Mouse (Mus musculus) brain, embryonic 14.5 days (tissue): ENCODE data around the gene Sgtb. TPM values are rescaled to one million over a fixed set of nuclear protein-coding genes. Genes with fewer than 3 reads are reported as not detected.

Experiments used
- DNase-seq: peaks from one replicate; pipeline ENCODE4 v3.0.0-alpha.2; 2011; ENCODE audit warnings: low read depth
- CTCF ChIP-seq: fragments of 200-500 bp; IDR thresholded peaks from 2 replicates; pipeline ENCODE4 v1.5.1; 2012; ENCODE audit warnings: inconsistent platforms, mild to moderate bottlenecking, moderate library complexity, borderline replicate concordance; ENCODE audit not compliant: insufficient read depth, insufficient read length; ENCODE audit errors: extremely low read depth
- POLR2A ChIP-seq: fragments of 200-500 bp; IDR thresholded peaks from 2 replicates; pipeline ENCODE4 v1.6.1; 2012; ENCODE audit warnings: mild to moderate bottlenecking, inconsistent platforms, borderline replicate concordance; ENCODE audit not compliant: poor library complexity, insufficient read depth, insufficient read length, severe bottlenecking; ENCODE audit errors: extremely low read depth
- polyA plus RNA-seq: library from polyadenylated mRNA; depleted of rRNA; stranded (reverse); fragments of >200 nt; gene quantifications from 2 replicates; pipeline ENCODE4 v1.2.3, GENCODE M21; 2012

Sgtb gene
- polyA plus RNA-seq, 1 experiment = 23.7 TPM

DNA sequence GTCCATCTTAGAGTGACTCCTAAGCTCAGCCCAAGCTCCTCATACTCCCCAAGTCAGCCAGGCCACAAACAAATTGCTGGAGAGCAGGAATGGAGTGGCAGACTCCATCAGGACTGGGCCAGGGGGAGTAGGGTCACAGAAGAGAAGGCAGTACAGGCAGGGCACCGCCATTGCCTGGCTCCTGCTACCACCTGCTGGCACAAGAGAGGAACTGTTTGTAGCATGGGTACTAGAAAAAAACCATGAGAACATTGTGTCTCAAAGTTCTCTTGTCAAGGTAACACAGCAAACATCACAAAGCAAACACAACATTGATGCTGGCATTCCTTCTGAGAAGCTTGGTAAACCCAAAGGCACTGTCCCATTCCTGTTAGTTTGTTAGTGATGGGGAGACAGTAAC, 20.2 kb upstream of the Sgtb start:
- TF ChIP-seq CTCF = peak; percentile 78
- no peak for TF ChIP-seq POLR2A

DNA sequence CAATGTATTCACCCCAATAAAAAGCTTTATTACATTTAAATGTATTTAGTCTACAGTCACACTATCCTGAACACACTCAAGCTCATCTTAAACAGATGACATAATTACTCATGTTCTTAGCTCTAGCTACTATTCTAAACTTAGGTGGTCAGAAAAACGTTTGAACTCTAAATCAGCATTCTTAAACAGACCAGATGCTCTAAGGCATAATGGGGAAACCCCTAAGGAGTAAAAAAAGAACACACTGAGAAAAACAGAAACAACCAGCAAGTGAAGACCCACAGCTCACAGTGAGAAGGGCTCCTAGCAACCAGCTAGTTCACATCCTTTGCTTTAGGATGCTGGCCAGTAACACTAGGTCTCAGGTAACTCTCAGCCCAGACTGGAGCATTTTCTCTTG, 17.8 kb upstream of the Sgtb start:
- no peak for TF ChIP-seq POLR2A
- TF ChIP-seq CTCF = no peak
- no peak for DNase-seq

More for the DNA sequence above, 20.2 kb upstream of the Sgtb start:
- peak; percentile 62 for DNase-seq

DNA sequence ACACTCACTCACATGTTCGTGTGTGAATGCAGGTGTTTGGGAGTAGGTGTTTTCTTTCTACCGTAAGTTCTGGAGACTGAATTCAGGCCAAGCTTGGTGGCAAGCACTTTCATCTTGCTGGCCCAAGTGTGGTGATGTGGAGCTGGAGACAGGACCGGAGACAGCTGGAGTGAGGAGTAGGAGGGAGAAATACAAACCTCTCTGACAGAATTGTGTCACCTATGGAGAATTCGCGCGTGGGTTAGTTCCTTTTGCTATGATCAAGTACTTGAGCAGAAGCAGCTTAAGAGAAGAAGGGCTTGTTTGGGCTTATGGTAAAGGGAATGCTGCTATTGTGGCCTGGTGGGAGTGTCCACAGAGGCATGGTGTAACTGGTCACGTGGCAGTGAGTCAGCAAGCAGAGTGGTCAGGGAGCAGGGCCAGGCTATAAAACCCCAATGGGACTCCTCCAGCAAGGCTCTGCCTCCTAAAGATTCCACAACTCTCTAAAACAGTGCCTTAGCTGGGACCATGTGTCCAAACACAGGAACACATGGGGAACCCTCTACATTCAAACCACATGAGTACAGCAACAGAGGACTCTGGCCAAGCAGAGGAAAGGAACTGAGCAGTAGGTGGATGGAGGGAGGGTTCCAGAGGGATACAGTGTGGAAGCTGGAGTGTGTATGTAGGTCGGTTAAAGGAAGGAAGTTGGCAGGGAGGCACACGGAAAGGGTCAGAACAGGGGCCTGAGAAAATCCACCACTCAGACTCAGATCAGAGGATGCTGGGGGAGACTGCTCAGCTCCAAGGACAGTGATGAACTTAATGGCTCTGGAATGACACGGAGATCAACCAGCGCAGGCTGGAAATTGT, 14.8 kb upstream of the Sgtb start:
- DNase-seq = no peak
- TF ChIP-seq CTCF (no peak), POLR2A (no peak)

DNA sequence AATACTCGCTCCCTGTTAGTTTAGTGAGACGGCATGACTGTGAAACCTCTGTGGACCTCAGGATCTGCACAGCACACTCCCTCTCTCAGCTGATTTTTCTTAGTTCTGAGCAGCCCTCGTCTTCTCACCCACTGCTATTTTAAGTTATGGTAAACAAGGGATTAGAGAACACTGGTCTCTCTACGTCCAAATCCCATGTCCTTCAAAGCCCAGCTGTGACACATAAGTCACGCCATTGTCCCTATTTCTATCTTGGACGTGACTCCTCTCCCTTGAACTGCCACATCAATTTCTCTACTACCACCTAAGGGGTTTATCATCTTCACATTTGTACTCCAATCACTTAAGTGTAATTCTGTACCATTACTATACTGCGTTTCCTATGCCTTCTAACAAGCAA, 13.6 kb upstream of the Sgtb start:
- DNase-seq = no peak
- TF ChIP-seq POLR2A = no peak
- no peak for TF ChIP-seq CTCF

DNA sequence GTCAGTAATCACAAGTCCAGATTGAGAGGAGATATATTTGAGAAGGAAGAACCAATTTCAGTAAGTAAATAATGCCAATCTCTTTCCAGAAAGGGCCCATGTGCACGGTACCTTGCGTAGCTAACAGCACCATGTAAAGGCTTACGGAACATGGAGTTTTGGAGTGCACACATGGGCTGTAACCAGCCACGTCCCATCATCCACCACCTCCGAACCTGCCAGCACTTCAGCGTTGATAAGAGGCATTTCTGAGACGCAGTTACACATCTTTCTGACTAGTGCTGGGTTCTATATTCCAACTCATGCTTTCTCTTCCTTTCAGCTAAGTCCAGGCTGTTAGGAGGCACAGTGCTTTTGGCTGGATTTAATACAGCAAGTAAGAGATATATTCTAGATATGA, 12.4 kb upstream of the Sgtb start:
- TF ChIP-seq CTCF (no peak), POLR2A (no peak)
- DNase-seq = no peak

DNA sequence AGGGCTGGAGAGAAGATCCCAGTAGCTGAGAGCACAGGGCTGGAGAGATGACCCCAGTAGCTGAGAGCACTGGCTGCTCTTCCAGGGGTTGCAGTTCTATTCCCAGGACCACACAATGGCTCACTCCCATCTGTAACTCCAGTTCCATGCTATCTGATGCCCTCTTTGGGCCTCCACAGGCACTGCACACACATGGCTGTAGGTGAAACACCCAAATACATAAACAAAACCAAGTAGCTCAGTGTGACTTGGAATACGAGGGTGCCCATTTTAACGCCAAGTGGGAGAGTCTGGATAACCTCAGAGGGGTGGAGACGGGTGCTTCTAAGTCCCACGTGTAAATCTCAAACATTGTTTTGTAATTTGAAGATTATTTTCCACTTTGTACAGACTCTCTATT, 9.1 kb upstream of the Sgtb start:
- DNase-seq = no peak

DNA sequence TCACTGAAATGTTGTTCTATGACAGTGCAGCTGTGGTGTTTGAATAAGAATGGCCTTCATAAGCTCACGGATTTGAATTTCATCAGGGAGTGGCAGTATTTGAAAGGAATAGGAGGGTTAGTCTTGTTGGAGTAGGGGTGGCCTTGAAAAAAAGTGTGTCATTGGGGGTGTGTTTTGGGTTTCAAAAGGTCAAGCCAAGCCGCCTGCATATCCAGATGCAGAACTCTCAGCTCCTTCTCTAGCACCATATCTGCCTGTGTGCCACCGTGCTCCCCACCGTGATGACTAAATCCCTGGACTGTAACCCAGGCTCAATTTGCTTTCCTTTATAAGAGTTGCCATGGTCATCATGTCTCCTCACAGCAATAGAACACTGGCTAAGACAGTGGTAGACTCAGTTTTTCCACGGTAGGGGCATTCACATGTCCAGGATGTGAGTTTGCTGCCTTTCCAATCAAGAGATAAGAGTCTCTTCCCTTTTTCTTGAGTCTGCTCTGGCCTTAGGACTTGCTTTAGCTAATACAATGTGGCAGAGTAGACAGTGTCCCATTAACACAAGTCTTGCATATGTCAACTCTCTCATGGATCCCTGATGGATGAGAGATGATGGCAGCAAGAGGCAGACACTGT, 7.8 kb upstream of the Sgtb start:
- no peak for TF ChIP-seq POLR2A
- TF ChIP-seq CTCF = no peak

More for the DNA sequence above, 9.1 kb upstream of the Sgtb start:
- TF ChIP-seq POLR2A (no peak), CTCF (no peak)

DNA sequence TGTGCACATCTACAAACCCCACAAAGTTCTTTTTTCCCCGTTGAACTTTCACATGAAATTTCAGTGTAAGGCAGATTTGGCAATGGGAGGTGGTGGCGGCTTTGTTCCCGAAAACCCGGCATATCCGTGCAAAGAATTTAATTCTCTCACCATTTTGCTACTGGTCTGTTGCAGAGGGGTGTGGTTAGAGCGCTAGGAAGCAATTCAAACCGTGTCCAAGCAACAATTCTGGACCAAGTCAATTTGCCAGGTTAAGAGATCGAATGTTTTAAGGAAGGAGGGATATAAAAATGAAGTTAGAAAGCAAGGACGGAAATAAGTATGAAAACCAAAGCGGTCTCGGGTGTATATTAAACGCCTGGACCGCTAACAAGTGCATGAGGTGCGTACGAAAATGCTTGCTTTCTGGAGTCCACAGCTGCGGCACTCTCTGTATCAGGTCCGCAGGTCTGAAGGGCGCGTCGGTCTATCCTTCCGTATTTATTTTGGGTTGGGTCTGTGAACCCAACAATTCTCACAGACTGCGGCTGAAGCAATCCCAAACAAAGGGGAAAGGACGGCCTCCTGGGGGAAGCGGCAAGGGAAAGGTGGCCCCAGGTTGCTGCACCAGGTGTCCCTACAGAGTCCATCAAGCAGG, 772 bp upstream of the Sgtb start:
- TF ChIP-seq CTCF = no peak
- no peak for TF ChIP-seq POLR2A
- DNase-seq = peak; percentile 70

More for the DNA sequence above, 7.8 kb upstream of the Sgtb start:
- DNase-seq = no peak

DNA sequence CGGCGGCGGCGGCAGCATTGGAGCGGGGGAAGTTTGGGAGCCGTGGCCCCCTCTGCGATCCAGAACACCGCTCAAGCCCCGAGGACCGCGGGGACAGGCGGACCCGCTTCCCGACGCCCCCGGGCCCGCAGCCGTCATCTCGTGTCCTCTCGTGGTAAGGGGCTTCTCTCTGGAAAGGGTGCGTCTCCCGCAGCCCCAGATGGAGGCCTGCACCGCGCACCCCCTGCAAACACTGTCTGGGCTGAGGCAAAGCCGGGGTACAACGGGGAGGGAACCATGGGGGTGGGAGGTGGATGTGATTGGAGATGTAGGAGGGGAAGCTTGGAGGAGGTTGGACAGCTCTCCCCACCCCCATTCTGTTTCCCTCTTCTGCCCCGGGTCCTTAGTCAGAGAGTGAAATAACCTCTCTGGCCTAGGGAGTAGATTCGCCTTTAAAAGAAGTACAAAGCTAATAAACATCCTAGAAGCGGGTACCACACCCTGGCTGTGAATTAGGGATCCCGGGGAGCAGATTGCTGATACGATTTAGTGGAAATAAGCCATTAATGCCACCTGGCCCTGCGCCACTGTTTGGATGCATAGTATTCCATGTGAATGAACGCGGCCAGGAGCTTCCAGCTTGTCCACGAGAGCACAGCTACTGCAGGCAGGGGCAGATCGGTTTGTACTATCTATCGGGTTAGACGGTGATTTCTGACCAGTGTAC, 428 bp downstream of the Sgtb start:
- peak; percentile 81 for DNase-seq
- no peak for TF ChIP-seq CTCF

DNA sequence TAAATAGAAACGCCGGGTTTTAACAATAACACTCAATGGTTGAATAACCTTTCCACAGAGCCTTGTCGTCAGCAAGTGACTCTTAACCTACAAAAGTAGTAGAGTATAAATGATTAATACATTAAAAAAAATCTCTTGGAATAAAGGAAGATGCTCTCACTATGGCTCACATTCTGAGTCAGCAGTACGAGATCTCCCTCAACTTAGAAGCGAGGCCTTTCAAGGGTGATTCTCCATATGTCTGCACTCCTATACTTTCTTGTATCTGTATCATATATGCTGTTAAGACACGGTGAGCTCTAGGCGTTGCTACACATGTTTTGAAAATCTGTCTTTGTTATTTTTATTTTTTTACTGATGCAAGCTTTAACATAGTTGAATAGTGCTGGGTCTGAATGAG, 985 bp downstream of the Sgtb start:
- no peak for TF ChIP-seq POLR2A
- TF ChIP-seq CTCF = no peak

DNA sequence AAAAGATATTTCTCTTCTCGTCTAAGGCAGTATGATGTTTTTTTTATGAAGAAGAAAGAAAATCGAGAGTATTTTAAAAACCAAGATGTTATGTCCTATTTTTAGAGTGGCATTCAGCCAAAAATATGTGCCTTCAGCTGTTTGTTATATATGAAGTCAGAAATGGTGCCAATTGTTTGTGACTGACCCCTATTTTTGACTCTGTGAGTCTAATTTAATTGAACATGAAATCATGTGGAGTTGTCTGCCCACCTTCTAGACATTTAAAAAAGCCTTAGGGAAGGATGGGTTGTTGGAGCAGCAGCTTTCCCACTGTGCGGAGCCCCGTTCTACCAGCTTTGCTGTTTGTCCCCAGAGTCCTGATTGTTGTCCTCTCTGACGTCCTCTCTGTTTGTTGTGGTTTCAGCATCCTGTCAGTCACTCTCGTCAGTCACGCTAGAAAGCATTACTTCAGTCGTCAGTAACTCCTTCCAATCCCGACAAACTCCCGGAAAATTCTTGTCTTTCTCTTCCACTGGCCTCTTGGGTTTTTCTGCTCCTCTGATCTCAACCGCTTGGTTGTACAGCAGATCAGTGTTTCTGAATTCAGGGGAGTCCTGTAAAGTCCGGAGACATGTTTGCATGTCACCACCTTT, 2.8 kb downstream of the Sgtb start:
- TF ChIP-seq POLR2A (no peak), CTCF (no peak)
- peak; percentile 52 for DNase-seq

More for the DNA sequence above, 985 bp downstream of the Sgtb start:
- no peak for DNase-seq
